Mouse (Mus musculus) adipose tissue, adult 10 weeks (tissue): ENCODE results near the gene Myf5. TPM values are rescaled to one million over a fixed set of nuclear protein-coding genes. Genes with fewer than 3 reads are reported as not detected.

Experiments
- polyA plus RNA-seq: library from polyadenylated mRNA; stranded (reverse); fragments of 350-450 nt; fragmentation: Illumina TruSeq; extraction: RNeasy Lipid Tissue Mini Kit (QIAGEN cat#74804); gene quantifications from one replicate; pipeline ENCODE4 v1.2.3, GENCODE M21; 2014; ENCODE audit warnings: low read depth, low replicate concordance

The Myf5 gene
- polyA plus RNA-seq: not detected

GRCm38 (mm10) chr10:107485870-107486269, at the start of gene Myf5:
TSS of gene Myf5 (minus strand) at chr10:107486134.

GRCm38 (mm10) chr10:107494568-107494967, 8.6 kb upstream of the Myf5 start, which contains the start of gene Myf6:
TSS of gene Myf6 (minus strand) at chr10:107494737.

Other genes with a start within 250 kb of the Myf5 start
- gene Lin7a, start 214.4 kb downstream of the Myf5 start, polyA plus RNA-seq: 3.5 TPM
- gene Myf6, start 8.6 kb upstream of the Myf5 start, polyA plus RNA-seq: not detected
- 0.30 TPM for gene Ptprq, start 233.9 kb upstream of the Myf5 start, polyA plus RNA-seq